In genomic region chr3:97941440-97942259, GRCm38 (mm10) we compare ENCODE assay signal across 9 mouse cellular contexts. TPM values are rescaled to one million over a fixed set of nuclear protein-coding genes. Genes with fewer than 3 reads are reported as not detected.
A peak's percentile ranks its signal among the peaks of the same experiment; 100 is the strongest.
DNase-seq lines count a peak whose midpoint lies in the region; ATAC-seq and TF ChIP-seq lines count a peak whose summit lies in the region.
"Had no signal": no experiment of that assay in that cellular context is flagged by ENCODE, and none has a peak within 500 bp of the region (broad histone marks: within the 10 kb centered on the region; RNA-seq: fewer than 3 reads in every experiment).

No protein-coding gene starts in this region.

- ATAC-seq in kidney, embryonic 15.5 days (replicated peaks; ENCODE audit: low FRiP score), result no peak
- no peak for ATAC-seq in intestine, embryonic 14.5 days (replicated peaks; ENCODE audit: low FRiP score, low TSS enrichment, low read depth)
- ATAC-seq in midbrain, embryonic 16.5 days, result no peak

- TF ChIP-seq POLR2A in embryonic fibroblast, embryonic 13.5 days (IDR thresholded peaks at IDR 0.05; ENCODE audit: low read depth, low read length), result no peak

- H3K4me3 ChIP-seq in kidney, embryonic 15.5 days (replicated peaks), result 0 out of 2 replicates have a peak overlapping the region, but pooled peaks have one; percentile 6
- no peak overlapping the region for H3K4me3 ChIP-seq in embryonic fibroblast, embryonic 13.5 days (ENCODE audit: insufficient read depth, low read length)
- no peak overlapping the region for H3K4me3 ChIP-seq in intestine, embryonic 14.5 days (ENCODE audit: low read depth, low read length)
- H3K4me3 ChIP-seq in midbrain, embryonic 16.5 days (ENCODE audit: low read depth, low read length), result no peak overlapping the region

- no peaks in the 10 kb centered on the region for H3K9me3 ChIP-seq in kidney, embryonic 15.5 days (replicated peaks)
- H3K9me3 ChIP-seq in intestine, embryonic 14.5 days (ENCODE audit: control insufficient read depth, low read length), result no peaks in the 10 kb centered on the region
- no peaks in the 10 kb centered on the region for H3K9me3 ChIP-seq in midbrain, embryonic 16.5 days (replicated peaks; ENCODE audit: control insufficient read depth, low read length, poor library complexity, severe bottlenecking)

- no peaks in the 10 kb centered on the region for H3K27me3 ChIP-seq in kidney, embryonic 15.5 days
- H3K27me3 ChIP-seq in intestine, embryonic 14.5 days (replicated peaks; ENCODE audit: control insufficient read depth, insufficient read depth, low read length), result no peaks in the 10 kb centered on the region
- 0 out of 2 replicates have a peak, but pooled peaks cover 3% of the 10 kb centered on the region for H3K27me3 ChIP-seq in midbrain, embryonic 16.5 days (ENCODE audit: control insufficient read depth, insufficient read depth, low read depth, low read length)

- H3K4me2 ChIP-seq in kidney, embryonic 15.5 days, result peak overlapping the region; percentile 53
- peak overlapping the region; percentile 29 for H3K4me2 ChIP-seq in intestine, embryonic 14.5 days (ENCODE audit: low read length)
- peak overlapping the region; percentile 37 for H3K4me2 ChIP-seq in midbrain, embryonic 16.5 days (ENCODE audit: low read length)

- peak overlapping the region; percentile 36; the same call in 1 of the 2 replicates for H3K9ac ChIP-seq in kidney, embryonic 15.5 days
- no peak overlapping the region for H3K9ac ChIP-seq in intestine, embryonic 14.5 days (ENCODE audit: low read length)
- H3K9ac ChIP-seq in midbrain, embryonic 16.5 days (ENCODE audit: low read depth, low read length), result no peak overlapping the region

- no peak for DNase-seq in kidney, adult 11 months
- no peak for DNase-seq in intestine, embryonic 14.5 days (ENCODE audit: low spot score)
- DNase-seq in spleen, postnatal 14 days (ENCODE audit: low spot score in 2 of 2), result no peak
- no peak for DNase-seq in cerebellum, adult 8-10 months
- DNase-seq in lung, postnatal 4 days, result no peak
- DNase-seq: cerebellum, adult 9-10 months had no signal

- WGBS in kidney, embryonic 15.5 days, result 28% methylated on average over 11 of the region's 11 CpGs
- 39% methylated on average over 11 of the region's 11 CpGs for WGBS in intestine, embryonic 14.5 days
- WGBS in midbrain, embryonic 16.5 days, result 31% methylated on average over 11 of the region's 11 CpGs

- no peaks in the 10 kb centered on the region for H3K36me3 ChIP-seq in kidney, embryonic 15.5 days
- no peaks in the 10 kb centered on the region for H3K36me3 ChIP-seq in intestine, embryonic 14.5 days (ENCODE audit: control insufficient read depth, insufficient read depth, low read length)
- H3K36me3 ChIP-seq in midbrain, embryonic 16.5 days (ENCODE audit: control insufficient read depth, insufficient read depth, low read length), result no peaks in the 10 kb centered on the region

- TF ChIP-seq CTCF in embryonic fibroblast, embryonic 13.5 days (IDR thresholded peaks at IDR 0.05; ENCODE audit: borderline replicate concordance, insufficient read depth, low read length), result no peak

- peak overlapping the region; percentile 95 for H3K27ac ChIP-seq in kidney, embryonic 15.5 days
- H3K27ac ChIP-seq in embryonic fibroblast, embryonic 13.5 days (ENCODE audit: insufficient read depth, low read length), result peak overlapping the region; percentile 43
- peak overlapping the region; percentile 73 for H3K27ac ChIP-seq in intestine, embryonic 14.5 days (ENCODE audit: low read depth)
- no peak overlapping the region for H3K27ac ChIP-seq in midbrain, embryonic 16.5 days (ENCODE audit: low read length)

- H3K4me1 ChIP-seq in kidney, embryonic 15.5 days, result peaks cover 73% of the 10 kb centered on the region
- H3K4me1 ChIP-seq in embryonic fibroblast, embryonic 13.5 days (ENCODE audit: control insufficient read depth, insufficient read depth, low read length), result peaks cover 32% of the 10 kb centered on the region
- H3K4me1 ChIP-seq in intestine, embryonic 14.5 days (replicated peaks; ENCODE audit: control insufficient read depth, insufficient read depth, low read length), result peaks cover 48% of the 10 kb centered on the region
- H3K4me1 ChIP-seq in midbrain, embryonic 16.5 days (ENCODE audit: control insufficient read depth, insufficient read depth, low read length), result peaks cover 34% of the 10 kb centered on the region

RNA-seq across cellular contexts. Expression of gene Sec22b, which starts 40.7 kb away (rescaled TPM):
- polyA plus RNA-seq in kidney, embryonic 15.5 days (2015; fragmentation: Nextera tagmentation; extraction: Ambion mirVana), result 130 TPM in 2 replicates
- polyA plus RNA-seq in embryonic fibroblast, embryonic 13.5 days (2011; ENCODE audit: insufficient read length, low read depth, missing spikeins), result 123 and 140 TPM in 2 replicates
- polyA plus RNA-seq in intestine, embryonic 14.5 days (2014; fragmentation: Nextera tagmentation; extraction: Ambion mirVana), result 132 and 143 TPM in 2 replicates
- polyA plus RNA-seq in midbrain, embryonic 16.5 days (2015; fragmentation: Nextera tagmentation; extraction: Ambion mirVana), result 86.9 and 94.8 TPM in 2 replicates

RNA-seq across cellular contexts. Expression of gene Pde4dip, which starts 53.1 kb away (rescaled TPM):
- polyA plus RNA-seq in kidney, embryonic 15.5 days (2015; fragmentation: Nextera tagmentation; extraction: Ambion mirVana), result 23.2 and 23.5 TPM in 2 replicates
- 43.1 and 56.1 TPM in 2 replicates for polyA plus RNA-seq in embryonic fibroblast, embryonic 13.5 days (2011; ENCODE audit: insufficient read length, low read depth, missing spikeins)
- polyA plus RNA-seq in intestine, embryonic 14.5 days (2014; fragmentation: Nextera tagmentation; extraction: Ambion mirVana), result 33.2 and 35.6 TPM in 2 replicates
- polyA plus RNA-seq in midbrain, embryonic 16.5 days (2015; fragmentation: Nextera tagmentation; extraction: Ambion mirVana), result 67.5 and 75.5 TPM in 2 replicates
